Mouse (Mus musculus) C2C12 (cell line): ENCODE data around the gene Lima1. TPM values are rescaled to one million over a fixed set of nuclear protein-coding genes. Genes with fewer than 3 reads are reported as not detected.

Experiments used
- H3K27me3 ChIP-seq: one replicate; pipeline ENCODE4 v1.6.1; 2011; ENCODE audit not compliant: control insufficient read depth, insufficient read depth, insufficient read length
- H3K36me3 ChIP-seq: one replicate; pipeline ENCODE4 v1.6.1; 2011; ENCODE audit not compliant: control insufficient read depth, insufficient read depth
- H3K4me3 ChIP-seq: one replicate; pipeline ENCODE4 v1.5.1; 2011; ENCODE audit warnings: mild to moderate bottlenecking, control low read depth; ENCODE audit not compliant: poor library complexity, insufficient read depth, severe bottlenecking
- H3K79me2 ChIP-seq: one replicate; pipeline ENCODE4 v1.6.1; 2011; ENCODE audit not compliant: control insufficient read depth, insufficient read depth
- H3K79me3 ChIP-seq: one replicate; pipeline ENCODE4 v1.6.1; 2011; ENCODE audit warnings: low read depth, control low read depth
- H3ac ChIP-seq: one replicate; pipeline ENCODE3; 2011; ENCODE audit warnings: low read depth; ENCODE audit not compliant: control insufficient read depth, insufficient read length
- CEBPB ChIP-seq: IDR thresholded peaks from one replicate; pipeline ENCODE4 v1.6.1; 2011; ENCODE audit warnings: low read depth, mild to moderate bottlenecking, control low read depth, moderate library complexity
- CTCF ChIP-seq: IDR thresholded peaks from one replicate; pipeline ENCODE4 v1.5.1; 2011; ENCODE audit not compliant: control insufficient read depth, insufficient read depth, insufficient read length
- FOSL1 ChIP-seq: IDR thresholded peaks from one replicate; pipeline ENCODE4 v1.8.0; 2011; ENCODE audit warnings: mild to moderate bottlenecking, low read length; ENCODE audit not compliant: poor library complexity, insufficient read depth, severe bottlenecking
- MAX ChIP-seq: IDR thresholded peaks from one replicate; pipeline ENCODE4 v1.6.1; 2011; ENCODE audit warnings: mild to moderate bottlenecking, control low read depth
- MYOD1 ChIP-seq: IDR thresholded peaks from one replicate; pipeline ENCODE4 v1.6.1; 2011; ENCODE audit warnings: low read depth; ENCODE audit not compliant: control insufficient read depth, insufficient read length
- MYOG ChIP-seq: IDR thresholded peaks from one replicate; pipeline ENCODE4 v1.6.1; 2011; ENCODE audit not compliant: control insufficient read depth, insufficient read length; ENCODE audit errors: extremely low read depth
- USF1 ChIP-seq: IDR thresholded peaks from one replicate; pipeline ENCODE4 v1.6.1; 2011; ENCODE audit warnings: low read depth, mild to moderate bottlenecking, control low read depth, moderate library complexity
- polyA plus RNA-seq: library from polyadenylated mRNA; unstranded; fragments of >200 nt; fragmentation: generic; extraction: Trizol; gene quantifications from one replicate; pipeline ENCODE4 v1.2.1, GENCODE M21; 2012; ENCODE audit warnings: missing spikeins

Gene Lima1
- polyA plus RNA-seq, 1 experiment = 130 TPM

- no peak for TF ChIP-seq MYOD1
- TF ChIP-seq CTCF = no peak
- TF ChIP-seq CEBPB = no peak
- no peak for TF ChIP-seq USF1
- no peak for TF ChIP-seq MYOG
- no peak for TF ChIP-seq MAX
- TF ChIP-seq FOSL1 = no peak
- no peaks in the 10 kb centered on the region for H3K36me3 ChIP-seq
- no peak overlapping the region for H3ac ChIP-seq
- no peak overlapping the region for H3K4me3 ChIP-seq
- H3K79me3 ChIP-seq = no peaks in the 10 kb centered on the region
- H3K79me2 ChIP-seq = no peaks in the 10 kb centered on the region
- no peaks in the 10 kb centered on the region for H3K27me3 ChIP-seq
Measured at GRCm38 (mm10) chr15:99884038-99884437, 8.8 kb upstream of the Lima1 start.

- H3K36me3 ChIP-seq = no peaks in the 10 kb centered on the region
- H3ac ChIP-seq = no peak overlapping the region
- no peaks in the 10 kb centered on the region for H3K79me3 ChIP-seq
- TF ChIP-seq MYOD1 (no peak), CEBPB (no peak), MYOG (no peak), USF1 (no peak), FOSL1 (no peak), MAX (no peak), CTCF (no peak)
- H3K4me3 ChIP-seq = no peak overlapping the region
- H3K79me2 ChIP-seq = no peaks in the 10 kb centered on the region
- H3K27me3 ChIP-seq = no peaks in the 10 kb centered on the region
Measured at GRCm38 (mm10) chr15:99878541-99878940, 3.3 kb upstream of the Lima1 start.

- H3ac ChIP-seq = peak overlapping the region; percentile 61
- no peaks in the 10 kb centered on the region for H3K79me2 ChIP-seq
- H3K79me3 ChIP-seq = no peaks in the 10 kb centered on the region
- peak overlapping the region; percentile 39 for H3K4me3 ChIP-seq
- H3K27me3 ChIP-seq = no peaks in the 10 kb centered on the region
- no peak for TF ChIP-seq MYOG
- no peak for TF ChIP-seq CEBPB
- no peak for TF ChIP-seq MAX
- no peak for TF ChIP-seq CTCF
- TF ChIP-seq USF1 = no peak
- TF ChIP-seq FOSL1 = no peak
- no peak for TF ChIP-seq MYOD1
- H3K36me3 ChIP-seq = no peaks in the 10 kb centered on the region
Measured at GRCm38 (mm10) chr15:99874612-99875333, 483 bp downstream of the Lima1 start.

- no peaks in the 10 kb centered on the region for H3K27me3 ChIP-seq
- no peaks in the 10 kb centered on the region for H3K36me3 ChIP-seq
- no peaks in the 10 kb centered on the region for H3K79me2 ChIP-seq
- H3ac ChIP-seq = no peak overlapping the region
- no peaks in the 10 kb centered on the region for H3K79me3 ChIP-seq
- no peak for TF ChIP-seq FOSL1
- no peak for TF ChIP-seq MYOG
- no peak for TF ChIP-seq MAX
- TF ChIP-seq MYOD1 = no peak
- no peak for TF ChIP-seq CEBPB
- TF ChIP-seq USF1 = no peak
- no peak for TF ChIP-seq CTCF
- no peak overlapping the region for H3K4me3 ChIP-seq
Measured at GRCm38 (mm10) chr15:99872543-99872942, 2.7 kb downstream of the Lima1 start.

- TF ChIP-seq USF1 (no peak), MYOG (no peak), CEBPB (no peak), MAX (no peak), FOSL1 (no peak), CTCF (no peak), MYOD1 (no peak)
- H3K27me3 ChIP-seq = no peaks in the 10 kb centered on the region
- no peaks in the 10 kb centered on the region for H3K79me2 ChIP-seq
- no peaks in the 10 kb centered on the region for H3K36me3 ChIP-seq
- no peak overlapping the region for H3K4me3 ChIP-seq
- H3K79me3 ChIP-seq = no peaks in the 10 kb centered on the region
- H3ac ChIP-seq = no peak overlapping the region
Measured at GRCm38 (mm10) chr15:99867654-99868053, 7.6 kb downstream of the Lima1 start.
